Mouse (Mus musculus) adrenal gland, adult 8-10 months (tissue): Measurements from ENCODE around the gene Fbxl17. TPM values are rescaled to one million over a fixed set of nuclear protein-coding genes. Genes with fewer than 3 reads are reported as not detected.

Experiments used
- DNase-seq: peaks from one replicate; pipeline ENCODE4 v3.0.0; 2022
- total RNA-seq, 4 experiments: library from RNA; stranded (reverse); gene quantifications; 2 replicates each; pipeline ENCODE4 v1.2.4; 2022

Fbxl17 gene
- total RNA-seq, 4 experiments from 2014 or later = 35.8 to 48.6 (median 42.7) TPM

- DNase-seq = no peak
Observed at GRCm38 (mm10) chr17:63273353-63273752, 226.5 kb downstream of the Fbxl17 start.

- no peak for DNase-seq
Observed at GRCm38 (mm10) chr17:63272914-63273313, 226.9 kb downstream of the Fbxl17 start.

- no peak for DNase-seq
Observed at GRCm38 (mm10) chr17:63271000-63271399, 228.8 kb downstream of the Fbxl17 start.

GRCm38 (mm10) chr17:63270513-63270912 is 229.3 kb downstream of the Fbxl17 start:
- no peak for DNase-seq

- no peak for DNase-seq
Observed at GRCm38 (mm10) chr17:63262674-63263073, 237.1 kb downstream of the Fbxl17 start.

GRCm38 (mm10) chr17:63261508-63262141 is 238.2 kb downstream of the Fbxl17 start:
- DNase-seq = no peak

- DNase-seq = no peak
Observed at GRCm38 (mm10) chr17:63259091-63259490, 240.7 kb downstream of the Fbxl17 start.

GRCm38 (mm10) chr17:63246144-63246619 is 253.6 kb downstream of the Fbxl17 start:
- DNase-seq = no peak

- DNase-seq = no peak
Observed at GRCm38 (mm10) chr17:63245472-63245871, 254.3 kb downstream of the Fbxl17 start.

GRCm38 (mm10) chr17:63242761-63243160 is 257.1 kb downstream of the Fbxl17 start:
- no peak for DNase-seq

- no peak for DNase-seq
Observed at GRCm38 (mm10) chr17:63240731-63241106, 259.1 kb downstream of the Fbxl17 start.

- DNase-seq = no peak
Observed at GRCm38 (mm10) chr17:63240021-63240730, 259.6 kb downstream of the Fbxl17 start.

- DNase-seq = no peak
Observed at GRCm38 (mm10) chr17:63236846-63237245, 263.0 kb downstream of the Fbxl17 start.

GRCm38 (mm10) chr17:63236221-63236620 is 263.6 kb downstream of the Fbxl17 start:
- DNase-seq = no peak

- no peak for DNase-seq
Observed at GRCm38 (mm10) chr17:63235821-63236220, 264.0 kb downstream of the Fbxl17 start.

GRCm38 (mm10) chr17:63229111-63229510 is 270.7 kb downstream of the Fbxl17 start:
- DNase-seq = no peak

- no peak for DNase-seq
Observed at GRCm38 (mm10) chr17:63226380-63226779, 273.4 kb downstream of the Fbxl17 start.

- no peak for DNase-seq
Observed at GRCm38 (mm10) chr17:63225959-63226358, 273.9 kb downstream of the Fbxl17 start.

- no peak for DNase-seq
Observed at GRCm38 (mm10) chr17:63223675-63224074, 276.1 kb downstream of the Fbxl17 start.

- DNase-seq = no peak
Observed at GRCm38 (mm10) chr17:63221632-63222031, 278.2 kb downstream of the Fbxl17 start.

GRCm38 (mm10) chr17:63220821-63221220 is 279.0 kb downstream of the Fbxl17 start:
- DNase-seq = no peak

GRCm38 (mm10) chr17:63217016-63217415 is 282.8 kb downstream of the Fbxl17 start:
- DNase-seq = no peak

- no peak for DNase-seq
Observed at GRCm38 (mm10) chr17:63212018-63212417, 287.8 kb downstream of the Fbxl17 start.

- DNase-seq = no peak
Observed at GRCm38 (mm10) chr17:63209151-63209550, 290.7 kb downstream of the Fbxl17 start.
